Mouse (Mus musculus) midbrain, embryonic 15.5 days (tissue): ENCODE results near the gene Mmaa. TPM values are rescaled to one million over a fixed set of nuclear protein-coding genes. Genes with fewer than 3 reads are reported as not detected.

Experiments
- ATAC-seq: fragments of 200-750 bp; cut with Nextera tagmentation; replicated peaks from 2 replicates; pipeline ENCODE4 v1.8.0; 2017; ENCODE audit warnings: moderate TSS enrichment
- H3K27ac ChIP-seq: fragments of 300-500 bp; sonication (generic); 2 replicates; pipeline ENCODE4 v1.5.1; 2015; ENCODE audit warnings: mild to moderate bottlenecking, inconsistent platforms
- H3K27me3 ChIP-seq: fragments of 300-500 bp; sonication (generic); replicated peaks from 2 replicates; pipeline ENCODE4 v1.6.1; 2015; ENCODE audit warnings: inconsistent platforms
- H3K36me3 ChIP-seq: fragments of 300-500 bp; sonication (generic); replicated peaks from 2 replicates; pipeline ENCODE4 v1.6.1; 2015; ENCODE audit warnings: inconsistent platforms
- H3K4me1 ChIP-seq: fragments of 300-500 bp; sonication (generic); 2 replicates; pipeline ENCODE4 v1.6.1; 2015; ENCODE audit warnings: inconsistent platforms
- H3K4me2 ChIP-seq: fragments of 300-500 bp; sonication (generic); 2 replicates; pipeline ENCODE4 v1.6.1; 2015; ENCODE audit warnings: inconsistent platforms, mild to moderate bottlenecking, moderate library complexity
- H3K4me3 ChIP-seq: fragments of 300-500 bp; sonication (generic); 2 replicates; pipeline ENCODE4 v1.5.1; 2015; ENCODE audit warnings: mild to moderate bottlenecking, inconsistent platforms
- H3K9ac ChIP-seq: fragments of 300-500 bp; sonication (generic); 2 replicates; pipeline ENCODE4 v1.6.1; 2015; ENCODE audit warnings: mild to moderate bottlenecking, inconsistent platforms
- H3K9me3 ChIP-seq: fragments of 300-500 bp; sonication (generic); 2 replicates; pipeline ENCODE4 v1.6.1; 2016; ENCODE audit warnings: inconsistent platforms
- WGBS: fragments of 180-500 bp; shearing (Covaris S2); methylation state at CpG from one replicate; pipeline ENCODE4 v1.1.7; 2015; ENCODE audit warnings: mixed read lengths; 5-methylcytosine and 5-hydroxymethylcytosine counted together
- polyA plus RNA-seq: library from polyadenylated mRNA; unstranded; fragments of >200 nt; fragmentation: Nextera tagmentation; extraction: Ambion mirVana; gene quantifications from 2 replicates; pipeline ENCODE4 v1.2.1, GENCODE M21; 2015

The Mmaa gene
- polyA plus RNA-seq, 1 experiment from 2014 or later, result 20.3 TPM

GRCm38 (mm10) chr8:79323121-79323520 is 28.4 kb upstream of the Mmaa start:
- no peaks in the 10 kb centered on the region for H3K27me3 ChIP-seq

GRCm38 (mm10) chr8:79310801-79311200 is 16.1 kb upstream of the Mmaa start:
- Histone ChIP-seq H3K27me3 (no peaks in the 10 kb centered on the region), H3K4me1 (no peaks in the 10 kb centered on the region), H3K27ac (no peak overlapping the region), H3K36me3 (no peaks in the 10 kb centered on the region), H3K4me2 (no peak overlapping the region), H3K9ac (no peak overlapping the region), H3K4me3 (no peak overlapping the region), H3K9me3 (no peaks in the 10 kb centered on the region)
- WGBS, result 79% methylated on average over 2 of the region's 2 CpGs
- no peak for ATAC-seq

More at GRCm38 (mm10) chr8:79323121-79323520, 28.4 kb upstream of the Mmaa start:
- H3K36me3 ChIP-seq, result no peaks in the 10 kb centered on the region
- no peak for ATAC-seq
- H3K27ac ChIP-seq, result no peak overlapping the region
- WGBS, result 73% methylated on average over 7 of the region's 7 CpGs
- no peak overlapping the region for H3K4me3 ChIP-seq
- H3K4me2 ChIP-seq, result no peak overlapping the region
- no peak overlapping the region for H3K9ac ChIP-seq
- peaks cover 5% of the 10 kb centered on the region; the same call in 1 of the 2 replicates for H3K4me1 ChIP-seq
- H3K9me3 ChIP-seq, result no peaks in the 10 kb centered on the region

- Histone ChIP-seq H3K27ac (no peak overlapping the region), H3K9ac (no peak overlapping the region), H3K27me3 (no peaks in the 10 kb centered on the region), H3K4me1 (no peaks in the 10 kb centered on the region), H3K4me2 (no peak overlapping the region), H3K9me3 (no peaks in the 10 kb centered on the region), H3K36me3 (no peaks in the 10 kb centered on the region), H3K4me3 (no peak overlapping the region)
- 63% methylated on average over 5 of the region's 5 CpGs for WGBS
- no peak for ATAC-seq
These were observed 11.2 kb upstream of the Mmaa start for GRCm38 (mm10) chr8:79305941-79306340.

GRCm38 (mm10) chr8:79301548-79301947 is 6.8 kb upstream of the Mmaa start:
- no peaks in the 10 kb centered on the region for H3K36me3 ChIP-seq
- no peak overlapping the region for H3K9ac ChIP-seq
- ATAC-seq, result no peak
- H3K4me1 ChIP-seq, result no peaks in the 10 kb centered on the region
- no peak overlapping the region for H3K4me2 ChIP-seq
- no peak overlapping the region for H3K27ac ChIP-seq
- no peak overlapping the region for H3K4me3 ChIP-seq
- 81% methylated on average over 3 of the region's 3 CpGs for WGBS
- H3K9me3 ChIP-seq, result no peaks in the 10 kb centered on the region
- no peaks in the 10 kb centered on the region for H3K27me3 ChIP-seq

DNA sequence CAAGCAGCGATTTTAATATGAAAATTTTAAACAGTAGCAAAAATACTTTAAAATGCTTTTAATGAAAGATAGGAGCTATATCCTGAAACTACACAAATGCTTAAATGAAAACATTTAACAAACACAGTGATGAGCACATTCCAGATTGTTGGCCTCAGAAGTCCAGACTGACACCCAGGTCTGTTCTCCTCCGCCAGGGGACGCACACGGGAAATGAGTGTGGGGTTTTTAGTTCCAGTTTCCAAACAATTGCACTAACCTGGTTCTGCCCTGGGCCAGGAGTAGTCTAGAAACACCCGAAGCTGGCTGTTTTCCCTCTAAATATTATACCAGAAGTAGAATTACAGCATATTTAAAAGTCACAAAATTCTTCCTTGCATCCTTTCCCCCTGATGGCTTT is 5.0 kb upstream of the Mmaa start:
- Histone ChIP-seq H3K9me3 (no peaks in the 10 kb centered on the region), H3K27me3 (no peaks in the 10 kb centered on the region), H3K36me3 (no peaks in the 10 kb centered on the region), H3K9ac (no peak overlapping the region), H3K27ac (no peak overlapping the region), H3K4me3 (no peak overlapping the region), H3K4me2 (no peak overlapping the region), H3K4me1 (peaks cover 5% of the 10 kb centered on the region)
- 89% methylated on average over 5 of the region's 5 CpGs for WGBS
- ATAC-seq, result no peak

- Histone ChIP-seq H3K9me3 (no peaks in the 10 kb centered on the region), H3K4me2 (no peak overlapping the region), H3K4me1 (peaks cover 17% of the 10 kb centered on the region), H3K9ac (no peak overlapping the region), H3K4me3 (no peak overlapping the region), H3K36me3 (no peaks in the 10 kb centered on the region), H3K27me3 (no peaks in the 10 kb centered on the region), H3K27ac (no peak overlapping the region)
- no peak for ATAC-seq
- whole genome bisulfite sequencing, result 32% methylated on average over 3 of the region's 3 CpGs
These were observed 3.0 kb upstream of the Mmaa start for GRCm38 (mm10) chr8:79297763-79298162.

- H3K4me2 ChIP-seq, result peak overlapping the region; percentile 93
- H3K4me1 ChIP-seq, result peaks cover 27% of the 10 kb centered on the region
- peak overlapping the region; percentile 77 for H3K4me3 ChIP-seq
- no peaks in the 10 kb centered on the region for H3K9me3 ChIP-seq
- ATAC-seq, result peak; percentile 68; the same call in 1 of the 2 replicates
- 14% methylated on average over 18 of the region's 18 CpGs for WGBS
- peak overlapping the region; percentile 97 for H3K27ac ChIP-seq
- no peaks in the 10 kb centered on the region for H3K36me3 ChIP-seq
- peak overlapping the region; percentile 59 for H3K9ac ChIP-seq
- H3K27me3 ChIP-seq, result no peaks in the 10 kb centered on the region
These were observed 754 bp upstream of the Mmaa start for GRCm38 (mm10) chr8:79295276-79296105.

- 59% methylated on average over 3 of the region's 3 CpGs for WGBS
- H3K9ac ChIP-seq, result peak overlapping the region; percentile 90
- peak overlapping the region; percentile 77 for H3K4me3 ChIP-seq
- H3K27ac ChIP-seq, result no peak overlapping the region
- no peaks in the 10 kb centered on the region for H3K9me3 ChIP-seq
- H3K36me3 ChIP-seq, result no peaks in the 10 kb centered on the region
- no peak for ATAC-seq
- peaks cover 27% of the 10 kb centered on the region for H3K4me1 ChIP-seq
- H3K27me3 ChIP-seq, result no peaks in the 10 kb centered on the region
- peak overlapping the region; percentile 93 for H3K4me2 ChIP-seq
These were observed 896 bp downstream of the Mmaa start for GRCm38 (mm10) chr8:79293841-79294240.

DNA sequence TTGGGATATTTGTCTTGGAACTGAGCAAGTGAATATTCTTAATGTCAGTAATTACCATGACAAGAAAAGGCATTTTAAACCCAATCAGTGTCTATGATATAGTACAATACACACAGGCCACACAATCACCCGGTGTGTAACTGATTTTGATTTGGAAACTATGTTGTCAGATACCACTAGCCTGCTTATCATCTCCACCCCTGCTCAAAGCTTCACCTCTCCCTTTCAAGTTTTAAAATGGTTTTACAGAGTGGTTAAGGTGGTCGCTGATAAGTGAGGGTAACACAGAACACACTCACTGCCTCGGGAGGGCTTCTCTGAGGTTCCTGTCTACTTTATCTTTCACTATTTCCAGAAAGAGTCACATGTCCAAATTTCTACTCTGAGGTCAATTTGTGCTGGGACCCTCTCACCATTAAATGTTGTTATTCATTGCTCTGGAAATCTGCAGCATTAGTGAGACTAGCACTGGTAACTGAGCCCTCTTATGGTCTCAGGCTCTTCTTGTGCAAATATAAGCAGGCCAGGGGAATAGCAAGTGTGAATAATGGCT is 1.9 kb downstream of the Mmaa start:
- ATAC-seq, result no peak
- 85% methylated on average over 3 of the region's 3 CpGs for WGBS
- Histone ChIP-seq H3K4me1 (peaks cover 27% of the 10 kb centered on the region), H3K27me3 (no peaks in the 10 kb centered on the region), H3K9ac (no peak overlapping the region), H3K36me3 (no peaks in the 10 kb centered on the region), H3K4me2 (0 out of 2 replicates have a peak overlapping the region, but pooled peaks have one; percentile 93), H3K4me3 (no peak overlapping the region), H3K9me3 (no peaks in the 10 kb centered on the region), H3K27ac (no peak overlapping the region)

- Histone ChIP-seq H3K4me1 (peaks cover 22% of the 10 kb centered on the region), H3K27ac (no peak overlapping the region), H3K9ac (no peak overlapping the region), H3K4me3 (no peak overlapping the region), H3K9me3 (no peaks in the 10 kb centered on the region), H3K27me3 (no peaks in the 10 kb centered on the region), H3K4me2 (no peak overlapping the region), H3K36me3 (no peaks in the 10 kb centered on the region)
- no peak for ATAC-seq
- 75% methylated on average over 5 of the region's 5 CpGs for WGBS
These were observed 5.1 kb downstream of the Mmaa start for GRCm38 (mm10) chr8:79289592-79289991.

DNA sequence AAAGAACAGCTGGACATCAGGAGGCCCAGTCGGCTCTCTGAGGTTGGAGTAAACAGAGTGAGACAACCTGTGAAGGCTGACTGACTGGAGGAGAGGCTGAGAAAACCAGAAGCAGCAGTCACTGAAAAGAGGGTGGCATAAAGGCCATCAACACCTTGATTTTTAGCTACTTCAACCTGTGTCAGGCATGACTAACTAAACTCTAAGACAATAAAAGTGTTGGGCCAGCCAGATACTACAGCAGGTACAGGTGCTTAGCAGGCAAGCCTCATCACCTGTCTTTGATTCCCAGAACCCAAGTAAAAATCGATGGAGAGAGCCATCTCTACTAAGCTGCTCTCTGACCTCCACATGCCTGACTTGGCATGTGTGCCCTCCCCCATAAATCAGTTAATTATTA is 6.1 kb downstream of the Mmaa start:
- Histone ChIP-seq H3K9ac (no peak overlapping the region), H3K9me3 (no peaks in the 10 kb centered on the region), H3K27ac (no peak overlapping the region), H3K36me3 (no peaks in the 10 kb centered on the region), H3K4me2 (no peak overlapping the region), H3K27me3 (no peaks in the 10 kb centered on the region), H3K4me1 (peaks cover 20% of the 10 kb centered on the region), H3K4me3 (no peak overlapping the region)
- ATAC-seq, result no peak
- 63% methylated on average over 2 of the region's 2 CpGs for WGBS

DNA sequence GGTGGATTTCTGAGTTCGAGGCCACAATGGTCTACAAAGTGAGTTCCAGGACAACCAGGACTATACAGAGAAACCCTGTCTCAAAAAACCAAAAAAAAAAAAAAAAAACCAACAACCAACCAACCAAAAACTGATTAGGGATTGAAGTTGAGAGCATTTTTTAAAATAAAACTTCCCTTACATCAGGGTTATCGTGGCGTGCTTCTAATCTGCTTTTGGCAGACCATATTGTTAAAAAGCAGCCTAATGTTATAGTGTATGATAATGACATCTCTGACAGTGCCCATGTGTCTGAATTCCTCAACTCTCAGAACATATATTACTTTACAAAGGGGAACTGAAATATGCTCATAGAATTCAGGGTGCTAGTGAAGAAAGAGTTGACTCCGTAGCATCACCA is 6.5 kb downstream of the Mmaa start:
- Histone ChIP-seq H3K9ac (no peak overlapping the region), H3K9me3 (no peaks in the 10 kb centered on the region), H3K4me3 (no peak overlapping the region), H3K4me1 (peaks cover 15% of the 10 kb centered on the region), H3K36me3 (no peaks in the 10 kb centered on the region), H3K27me3 (no peaks in the 10 kb centered on the region), H3K4me2 (no peak overlapping the region), H3K27ac (no peak overlapping the region)
- WGBS, result 93% methylated on average over 4 of the region's 4 CpGs
- ATAC-seq, result no peak

DNA sequence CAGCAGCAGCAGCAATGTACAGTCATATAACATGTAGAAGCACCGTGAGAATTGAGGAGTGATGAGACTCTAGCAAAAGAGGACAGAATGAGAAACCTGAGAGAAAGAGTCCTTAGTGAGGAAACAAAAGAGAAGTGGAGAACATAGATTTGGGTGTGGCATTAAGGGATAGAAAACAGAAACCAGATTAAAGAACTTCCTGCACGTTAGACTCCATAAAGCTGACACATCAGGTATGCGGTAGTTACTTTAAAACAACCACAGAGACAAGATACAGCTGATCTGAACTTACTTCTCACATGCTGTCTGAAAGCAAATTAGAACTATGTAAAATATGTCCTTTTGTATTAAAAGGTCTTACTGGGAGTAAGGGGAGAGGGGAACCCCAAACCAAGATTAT is 8.3 kb downstream of the Mmaa start:
- Histone ChIP-seq H3K4me1 (no peaks in the 10 kb centered on the region), H3K27ac (no peak overlapping the region), H3K4me2 (no peak overlapping the region), H3K4me3 (no peak overlapping the region), H3K36me3 (no peaks in the 10 kb centered on the region), H3K9me3 (no peaks in the 10 kb centered on the region), H3K27me3 (no peaks in the 10 kb centered on the region), H3K9ac (no peak overlapping the region)
- ATAC-seq, result no peak
- 90% methylated on average over 3 of the region's 3 CpGs for WGBS
